Mouse (Mus musculus): Measurements from ENCODE around the gene Tomm7. TPM values are rescaled to one million over a fixed set of nuclear protein-coding genes. Genes with fewer than 3 reads are reported as not detected.
"Not testable (repeated sequence)": the region's sequence is repeated elsewhere in the genome, so short reads cannot be mapped to it uniquely, and the experiment has no call there.

The Tomm7 gene
- total RNA-seq, 2 experiments from 2014 or later: 81.1 to 82.1 TPM

DNA sequence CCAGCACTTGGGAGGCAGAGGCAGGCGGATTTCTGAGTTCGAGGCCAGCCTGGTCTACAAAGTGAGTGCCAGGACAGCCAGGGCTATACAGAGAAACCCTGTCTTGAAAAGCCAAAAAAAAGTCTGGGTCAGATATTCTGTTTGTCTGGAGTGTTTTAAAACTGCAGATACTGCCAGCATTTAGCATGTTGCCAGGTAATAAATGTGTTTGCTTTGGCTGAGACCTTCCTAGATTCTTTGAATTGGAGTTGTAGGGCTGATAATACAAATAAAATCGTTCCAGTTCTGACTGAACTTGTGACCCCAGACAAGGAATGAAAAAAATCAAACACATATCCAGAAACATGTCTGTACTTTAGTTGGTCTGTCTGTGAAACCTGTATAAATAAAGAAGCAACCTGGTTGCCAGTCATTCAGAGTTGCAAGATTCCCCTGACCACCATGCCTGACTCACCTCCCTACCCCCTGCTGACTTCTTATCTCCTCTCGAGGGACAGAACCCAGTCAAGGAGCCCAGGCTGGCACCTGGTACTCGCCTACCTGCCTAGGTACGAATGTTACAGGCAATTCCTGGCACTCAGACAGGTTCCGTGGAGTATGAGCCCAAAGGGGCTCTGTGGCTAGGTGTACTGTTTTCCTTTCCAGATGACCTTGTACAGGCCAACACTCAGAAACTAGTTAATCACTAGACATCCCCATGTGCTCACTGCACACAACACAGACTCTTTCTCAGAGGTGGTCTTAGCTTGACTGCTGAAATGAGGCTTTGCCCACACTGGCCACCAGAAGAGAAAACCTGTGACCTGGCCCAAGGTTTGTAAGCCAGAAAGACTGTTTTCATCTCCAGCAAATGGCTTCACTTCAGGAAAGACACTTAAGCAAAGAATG is 19.4 kb upstream of the Tomm7 start:
- no peak for TF ChIP-seq CTCF (IDR thresholded peaks at IDR 0.05)
- intact Hi-C loops (cut with DNase I): no loop called here
- Histone ChIP-seq H3K4me3 (no peak overlapping the region), H3K27ac (no peak overlapping the region)
- no peak for DNase-seq (ENCODE audit: extremely low spot score in 1 of 2, low spot score in 2 of 2)

GRCm38 (mm10) chr5:23862291-23862690 is 18.3 kb upstream of the Tomm7 start:
- no peak overlapping the region for H3K27ac ChIP-seq
- intact Hi-C loops (cut with DNase I): no loop called here
- no peak for DNase-seq (ENCODE audit: extremely low spot score in 1 of 2, low spot score in 2 of 2)
- H3K4me3 ChIP-seq: no peak overlapping the region
- no peak for TF ChIP-seq CTCF (IDR thresholded peaks at IDR 0.05)

DNA sequence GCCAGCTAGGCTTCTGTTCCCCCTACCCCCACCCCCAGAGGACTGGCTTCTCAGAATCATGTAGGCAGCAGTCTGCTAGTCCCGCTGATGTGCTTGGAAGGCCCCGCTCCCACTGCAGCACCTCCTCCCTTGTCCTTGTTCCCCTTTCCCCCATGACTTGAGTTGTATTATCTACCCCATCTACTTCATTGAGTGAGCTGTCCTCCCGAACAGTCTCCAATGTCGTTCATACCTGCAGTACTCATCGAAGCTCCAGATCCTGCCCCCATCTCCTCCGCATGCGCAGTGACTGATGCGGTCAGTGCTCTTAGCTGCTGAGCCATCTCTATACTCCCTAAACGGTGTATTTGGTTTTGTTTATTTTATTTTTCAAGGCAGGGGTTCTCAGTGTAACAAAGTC is 17.8 kb upstream of the Tomm7 start:
- intact Hi-C loops (cut with DNase I): no loop called here
- no peak overlapping the region for H3K27ac ChIP-seq
- TF ChIP-seq CTCF (IDR thresholded peaks at IDR 0.05): no peak
- H3K4me3 ChIP-seq: no peak overlapping the region
- DNase-seq (ENCODE audit: extremely low spot score in 1 of 2, low spot score in 2 of 2): no peak

GRCm38 (mm10) chr5:23859896-23860295 is 15.9 kb upstream of the Tomm7 start:
- intact Hi-C loops (cut with DNase I): no loop called here
- TF ChIP-seq CTCF (IDR thresholded peaks at IDR 0.05): no peak
- no peak overlapping the region for H3K4me3 ChIP-seq

GRCm38 (mm10) chr5:23859087-23859718 is 15.2 kb upstream of the Tomm7 start:
- Histone ChIP-seq H3K4me3 (no peak overlapping the region), H3K27ac (no peak overlapping the region)
- no peak for DNase-seq (ENCODE audit: extremely low spot score in 1 of 2, low spot score in 2 of 2)
- intact Hi-C loops (cut with DNase I): no loop called here
- no peak for TF ChIP-seq CTCF (IDR thresholded peaks at IDR 0.05)

More at GRCm38 (mm10) chr5:23859896-23860295, 15.9 kb upstream of the Tomm7 start:
- no peak overlapping the region for H3K27ac ChIP-seq
- DNase-seq (ENCODE audit: extremely low spot score in 1 of 2, low spot score in 2 of 2): no peak

DNA sequence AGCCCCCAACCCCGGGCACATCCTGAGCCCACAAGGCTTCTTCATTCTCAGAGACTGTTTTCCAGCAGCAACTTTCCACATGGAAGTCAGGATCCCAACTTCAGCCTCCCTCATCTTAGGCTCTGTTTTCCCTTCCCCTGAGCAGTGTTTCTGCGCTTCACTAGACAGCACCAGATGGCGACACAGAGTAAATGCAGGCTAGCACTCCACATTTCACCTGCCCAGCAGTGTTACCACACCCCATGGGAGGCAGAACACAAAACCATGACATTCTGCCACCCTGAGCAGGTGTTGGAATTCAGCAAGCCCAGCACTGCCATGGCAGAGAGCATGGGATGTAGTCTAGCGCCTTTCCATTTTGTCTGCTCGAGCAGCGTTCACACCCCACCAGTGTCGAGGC is 14.7 kb upstream of the Tomm7 start:
- H3K27ac ChIP-seq: no peak overlapping the region
- DNase-seq (ENCODE audit: extremely low spot score in 1 of 2, low spot score in 2 of 2): no peak
- peak; percentile 40 for TF ChIP-seq CTCF (IDR thresholded peaks at IDR 0.05)
- intact Hi-C loops (cut with DNase I): no loop called here
- H3K4me3 ChIP-seq: no peak overlapping the region

DNA sequence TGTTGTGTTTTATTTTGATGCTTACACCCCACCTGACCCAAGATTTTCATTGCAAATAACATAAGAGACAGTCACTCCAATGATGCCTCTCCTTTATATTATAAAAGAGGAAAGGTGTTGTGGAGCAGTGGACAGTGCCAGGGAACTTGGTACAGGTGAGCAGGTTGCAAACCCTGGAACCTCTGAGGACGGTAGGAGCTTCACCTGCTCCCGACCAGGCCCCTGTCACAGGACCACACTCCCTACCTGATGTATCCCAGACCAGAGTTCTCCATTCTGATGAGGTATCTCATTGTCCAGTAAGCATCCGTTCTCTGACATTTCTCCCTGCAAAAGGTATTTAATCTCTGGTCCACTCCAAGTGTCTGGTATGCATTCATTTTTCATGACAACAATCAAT is 14.0 kb upstream of the Tomm7 start:
- H3K27ac ChIP-seq: no peak overlapping the region
- no peak for DNase-seq (ENCODE audit: extremely low spot score in 1 of 2, low spot score in 2 of 2)
- H3K4me3 ChIP-seq: no peak overlapping the region
- TF ChIP-seq CTCF (IDR thresholded peaks at IDR 0.05): no peak
- intact Hi-C loops (cut with DNase I): no loop called here

GRCm38 (mm10) chr5:23857189-23857588 is 13.2 kb upstream of the Tomm7 start:
- DNase-seq (ENCODE audit: extremely low spot score in 1 of 2, low spot score in 2 of 2): no peak
- Histone ChIP-seq H3K4me3 (no peak overlapping the region), H3K27ac (no peak overlapping the region)
- no peak for TF ChIP-seq CTCF (IDR thresholded peaks at IDR 0.05)
- intact Hi-C loops (cut with DNase I): no loop called here

DNA sequence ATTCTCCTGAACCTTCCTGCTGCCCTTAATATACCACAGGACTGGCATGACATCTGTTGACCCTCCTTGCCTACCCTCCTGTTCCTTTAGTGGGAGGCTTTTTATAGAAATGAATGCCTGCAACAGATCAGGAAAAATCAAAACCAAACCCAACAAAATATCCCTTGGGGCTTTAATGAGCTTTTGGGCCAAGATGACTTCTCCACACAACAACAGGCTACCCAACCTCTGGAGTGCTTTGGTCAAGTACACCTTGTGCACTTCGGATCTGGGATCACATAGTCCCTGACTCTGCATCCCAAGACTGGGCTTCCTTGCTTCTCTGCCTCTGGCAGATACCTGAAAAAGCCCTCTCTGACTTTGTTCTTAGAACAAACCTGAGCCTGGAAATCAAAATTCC is 12.2 kb upstream of the Tomm7 start:
- intact Hi-C loops (cut with DNase I): no loop called here
- H3K4me3 ChIP-seq: no peak overlapping the region
- no peak overlapping the region for H3K27ac ChIP-seq
- TF ChIP-seq CTCF (IDR thresholded peaks at IDR 0.05): no peak
- no peak for DNase-seq (ENCODE audit: extremely low spot score in 1 of 2, low spot score in 2 of 2)

DNA sequence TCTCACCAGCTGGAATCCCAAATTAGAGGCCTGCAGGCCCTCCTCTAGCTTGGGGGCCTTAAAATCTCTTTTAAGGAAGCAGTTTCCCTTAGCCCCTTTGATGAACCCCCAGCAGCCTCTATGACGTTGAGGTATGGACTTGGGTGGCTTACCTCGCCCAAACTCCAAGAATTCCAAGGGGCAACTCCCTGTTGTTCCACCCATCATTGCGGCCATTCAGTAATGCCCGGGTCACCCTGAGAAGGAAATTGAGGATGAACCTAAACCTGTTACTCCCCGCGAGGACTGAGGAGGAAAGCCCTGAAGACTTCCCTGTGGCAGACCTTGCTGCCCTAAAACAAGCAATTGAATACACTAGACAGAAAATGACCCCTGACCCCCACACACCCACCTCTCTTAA is 11.5 kb upstream of the Tomm7 start:
- Histone ChIP-seq H3K27ac (no peak overlapping the region), H3K4me3 (no peak overlapping the region)
- intact Hi-C loops (cut with DNase I): no loop called here
- no peak for DNase-seq (ENCODE audit: extremely low spot score in 1 of 2, low spot score in 2 of 2)
- no peak for TF ChIP-seq CTCF (IDR thresholded peaks at IDR 0.05)

- DNase-seq (ENCODE audit: extremely low spot score in 1 of 2, low spot score in 2 of 2): not testable (repeated sequence)
Observed at GRCm38 (mm10) chr5:23852916-23853315, 9.0 kb upstream of the Tomm7 start.

DNA sequence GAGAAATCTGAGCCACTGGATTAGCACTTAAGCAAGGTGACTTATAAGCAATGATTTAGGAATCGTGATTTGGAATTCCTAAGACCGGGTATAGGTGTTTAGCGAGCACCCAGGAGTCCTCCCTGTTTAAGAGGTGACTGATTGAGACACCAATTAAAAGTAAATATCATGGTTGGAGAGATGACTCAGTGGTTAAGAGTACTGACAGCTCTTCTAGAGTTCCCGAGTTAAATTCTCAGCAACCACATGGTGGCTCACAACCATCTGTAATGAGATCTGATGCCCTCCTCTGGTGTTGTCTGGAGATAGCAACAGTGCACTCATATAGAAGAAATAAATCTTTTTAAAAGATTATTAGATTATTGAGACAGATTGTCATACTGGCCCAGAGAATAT is 7.2 kb upstream of the Tomm7 start:
- H3K27ac ChIP-seq; DNase-seq (ENCODE audit: extremely low spot score in 1 of 2, low spot score in 2 of 2): not testable (repeated sequence)
- peak overlapping the region; percentile 72 for H3K4me3 ChIP-seq
- peak; percentile 44 for TF ChIP-seq CTCF (IDR thresholded peaks at IDR 0.05)
- intact Hi-C loops (cut with DNase I): loop anchor here (2.0 kb wide), 1 partner anchor 228 kb away; no protein-coding TSS in a partner anchor

More at GRCm38 (mm10) chr5:23852916-23853315, 9.0 kb upstream of the Tomm7 start:
- TF ChIP-seq CTCF (IDR thresholded peaks at IDR 0.05): peak; percentile 43
- H3K27ac ChIP-seq; intact Hi-C loops (cut with DNase I); H3K4me3 ChIP-seq: not testable (repeated sequence)
